Mouse (Mus musculus): Measurements from ENCODE around the gene Gm20388.

DNA sequence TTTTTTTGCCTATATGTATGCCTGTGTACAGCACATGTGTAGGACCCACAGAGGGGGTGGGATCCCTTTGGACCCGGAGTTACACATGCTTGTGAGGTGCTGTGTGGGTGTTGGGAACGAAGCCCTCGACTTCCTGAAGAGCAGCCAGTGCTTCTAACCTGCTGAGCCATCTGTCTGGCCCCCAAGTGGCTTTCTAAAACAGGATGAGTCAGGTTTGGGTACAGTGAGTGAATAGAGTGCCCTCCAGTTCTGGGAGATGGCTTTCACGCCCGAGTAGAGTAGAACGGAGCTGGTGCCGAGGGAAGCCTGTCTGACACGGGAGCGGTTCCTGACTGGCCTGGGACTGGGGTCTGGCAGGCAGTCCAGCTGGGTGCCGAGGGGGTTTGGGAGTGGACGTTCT lies 3588.9 kb downstream of the Gm20388 start:
- no peak for TF ChIP-seq CTCF (IDR thresholded peaks at IDR 0.05; ENCODE audit: low read depth)
- no peak for TF ChIP-seq EP300 (optimal IDR thresholded peaks at IDR 0.05)
